Mouse (Mus musculus) forebrain, embryonic 10.5 days (tissue): Measurements from ENCODE around the gene Unc119b. TPM values are rescaled to one million over a fixed set of nuclear protein-coding genes. Genes with fewer than 3 reads are reported as not detected.
"Not testable (repeated sequence)": the region's sequence is repeated elsewhere in the genome, so short reads cannot be mapped to it uniquely, and the experiment has no call there.

Experiments
- DNase-seq: peaks from one replicate; pipeline ENCODE4 v3.0.0-alpha.2; 2017; ENCODE audit warnings: low spot score; ENCODE audit errors: extremely low spot score
- H3K27ac ChIP-seq: fragments of 300-500 bp; sonication (generic); 2 replicates; pipeline ENCODE4 v1.5.1; 2016; ENCODE audit warnings: mild to moderate bottlenecking
- H3K27me3 ChIP-seq: fragments of 300-500 bp; sonication (generic); 2 replicates; pipeline ENCODE4 v1.6.1; 2016; ENCODE audit warnings: mild to moderate bottlenecking; ENCODE audit not compliant: poor library complexity, severe bottlenecking
- H3K36me3 ChIP-seq: fragments of 300-500 bp; sonication (generic); replicated peaks from 2 replicates; pipeline ENCODE4 v1.6.1; 2016; ENCODE audit warnings: mild to moderate bottlenecking, moderate library complexity
- H3K4me1 ChIP-seq: fragments of 300-500 bp; sonication (generic); 2 replicates; pipeline ENCODE4 v1.6.1; 2016
- H3K4me3 ChIP-seq: fragments of 300-500 bp; sonication (generic); 2 replicates; pipeline ENCODE4 v1.5.1; 2016; ENCODE audit warnings: mild to moderate bottlenecking, moderate library complexity
- H3K9me3 ChIP-seq: fragments of 300-500 bp; sonication (generic); 2 replicates; pipeline ENCODE4 v1.6.1; 2016; ENCODE audit warnings: mild to moderate bottlenecking, moderate library complexity
- WGBS: fragments of 180-500 bp; shearing (Covaris S2); methylation state at CpG from one replicate; pipeline ENCODE4 v1.1.7; 2016; 5-methylcytosine and 5-hydroxymethylcytosine counted together
- polyA plus RNA-seq: library from polyadenylated mRNA; unstranded; fragments of >200 nt; fragmentation: Nextera tagmentation; extraction: Ambion mirVana; gene quantifications from 2 replicates; pipeline ENCODE4 v1.2.1, GENCODE M21; 2016

Gene Unc119b
- polyA plus RNA-seq, 1 experiment from 2014 or later: 75.4 TPM

DNA sequence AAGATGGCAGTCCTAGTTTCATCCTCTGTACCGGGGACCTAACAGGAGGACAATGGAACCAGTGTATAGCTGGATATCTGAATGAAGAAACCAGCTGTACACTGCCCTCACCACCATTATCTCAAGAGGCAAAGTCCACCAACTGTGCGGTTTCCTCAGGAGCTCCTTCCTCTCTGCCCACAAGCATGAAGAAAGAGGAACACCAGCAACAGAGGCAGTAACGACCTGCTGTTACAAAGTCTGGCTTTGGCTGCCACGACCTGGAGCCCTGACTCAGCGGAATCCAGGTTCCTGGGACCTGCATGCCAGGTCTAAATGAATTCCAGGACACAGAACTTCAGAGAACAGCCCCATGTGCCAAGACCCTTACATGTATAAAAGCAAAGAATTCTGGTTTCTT is 21.1 kb upstream of the Unc119b start:
- Histone ChIP-seq H3K4me1 (peaks cover 76% of the 10 kb centered on the region), H3K4me3 (peak overlapping the region; percentile 100), H3K36me3 (peaks cover 35% of the 10 kb centered on the region), H3K27me3 (no peaks in the 10 kb centered on the region), H3K9me3 (no peaks in the 10 kb centered on the region), H3K27ac (peak overlapping the region; percentile 98)
- 49% methylated on average over 5 of the region's 5 CpGs for WGBS
- no peak for DNase-seq

DNA sequence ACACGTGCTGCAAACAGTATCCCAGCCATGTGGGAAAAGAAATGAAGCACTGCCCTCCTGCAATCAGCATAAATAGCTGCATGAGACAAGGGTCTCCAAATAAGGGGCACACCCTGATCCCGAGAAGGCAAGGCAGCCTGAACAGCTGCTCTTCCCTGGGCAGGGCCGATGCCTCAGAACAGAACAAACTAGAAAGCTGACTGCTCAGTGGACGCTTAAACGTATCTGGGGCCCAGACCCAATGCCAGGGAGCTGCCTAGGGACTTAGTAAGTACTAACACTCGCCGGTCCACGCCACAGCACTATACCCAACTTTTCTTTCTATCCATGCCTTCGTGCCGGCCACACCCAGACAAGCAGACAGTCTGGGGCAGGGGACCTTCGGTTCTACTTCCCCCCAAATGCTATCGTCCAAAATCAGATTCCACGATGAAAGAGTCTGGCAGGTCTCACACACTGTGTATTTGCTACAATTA is 20.4 kb upstream of the Unc119b start:
- Histone ChIP-seq H3K4me1 (peaks cover 71% of the 10 kb centered on the region), H3K9me3 (no peaks in the 10 kb centered on the region), H3K4me3 (peak overlapping the region; percentile 100), H3K27me3 (no peaks in the 10 kb centered on the region), H3K36me3 (peaks cover 41% of the 10 kb centered on the region), H3K27ac (peak overlapping the region; percentile 98; the same call in 1 of the 2 replicates)
- no peak for DNase-seq
- WGBS: 85% methylated on average over 13 of the region's 13 CpGs

DNA sequence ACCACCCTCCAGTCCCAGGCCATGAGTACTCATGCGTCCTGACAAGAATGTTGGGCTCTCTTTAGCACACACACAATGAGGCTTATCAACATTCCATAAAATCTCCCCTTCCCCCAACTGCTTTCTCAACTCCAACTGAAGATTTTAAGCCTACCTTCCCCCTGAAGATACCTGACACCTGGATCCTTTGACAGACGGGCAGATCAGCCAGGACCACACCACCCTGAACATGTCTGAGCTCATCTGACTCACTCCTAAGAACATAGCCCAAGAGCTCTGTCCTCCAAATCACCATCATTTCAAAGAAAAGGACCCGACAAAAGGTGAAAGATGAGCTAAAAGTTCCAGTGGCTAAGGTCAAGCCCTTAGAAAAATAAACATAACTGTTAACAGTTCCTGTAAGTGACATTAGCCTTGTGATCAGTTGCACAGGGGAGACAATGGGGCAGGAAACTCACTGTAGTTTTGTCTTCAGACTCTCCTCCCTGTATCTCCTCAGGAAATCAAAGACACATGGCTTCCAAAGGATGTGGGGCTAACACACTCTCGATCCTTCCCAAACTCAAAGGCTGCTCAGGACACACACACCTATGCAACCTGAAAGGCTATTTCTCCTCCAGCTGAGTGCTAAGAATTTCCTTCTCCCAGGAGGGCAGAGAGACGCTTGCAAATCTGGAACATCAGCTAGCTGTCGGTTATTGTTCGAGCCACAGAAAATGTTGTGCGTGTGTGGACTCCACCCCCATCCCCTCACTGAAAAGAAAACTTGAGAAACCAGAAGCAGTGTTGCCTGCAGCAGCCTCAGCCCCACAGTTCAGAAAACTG is 17.6 kb upstream of the Unc119b start:
- H3K4me1 ChIP-seq: peaks cover 58% of the 10 kb centered on the region
- H3K9me3 ChIP-seq: peaks cover 4% of the 10 kb centered on the region; the same call in 1 of the 2 replicates
- no peak for DNase-seq
- H3K27ac ChIP-seq: peak overlapping the region; percentile 8
- H3K4me3 ChIP-seq: no peak overlapping the region
- H3K27me3 ChIP-seq: no peaks in the 10 kb centered on the region
- peaks cover 69% of the 10 kb centered on the region for H3K36me3 ChIP-seq
- 73% methylated on average over 8 of the region's 8 CpGs for WGBS

DNA sequence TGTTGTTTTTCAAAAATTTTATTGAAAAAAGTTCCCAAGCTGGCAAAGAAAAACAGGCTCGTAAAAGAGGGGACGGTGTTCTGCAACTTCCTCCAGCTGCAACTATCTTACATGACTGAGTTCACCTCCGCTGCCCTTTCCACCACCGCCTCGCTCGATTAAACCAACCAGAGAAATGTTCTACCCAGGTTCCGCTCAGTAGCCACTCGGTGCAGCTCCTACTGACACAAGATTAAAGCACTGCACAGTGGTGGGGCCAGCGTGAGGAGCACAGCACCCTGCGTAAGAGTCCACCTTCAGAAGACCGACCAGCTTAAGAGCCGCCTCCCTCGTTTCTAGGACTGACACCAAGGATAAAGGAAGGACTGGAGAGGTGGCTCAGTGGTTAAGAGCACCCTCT is 16.7 kb upstream of the Unc119b start:
- peaks cover 4% of the 10 kb centered on the region; the same call in 1 of the 2 replicates for H3K9me3 ChIP-seq
- peaks cover 49% of the 10 kb centered on the region for H3K4me1 ChIP-seq
- WGBS: 92% methylated on average over 13 of the region's 13 CpGs
- no peak overlapping the region for H3K4me3 ChIP-seq
- H3K36me3 ChIP-seq: peaks cover 78% of the 10 kb centered on the region
- no peak for DNase-seq
- H3K27me3 ChIP-seq: no peaks in the 10 kb centered on the region
- H3K27ac ChIP-seq: 0 out of 2 replicates have a peak overlapping the region, but pooled peaks have one; percentile 20

DNA sequence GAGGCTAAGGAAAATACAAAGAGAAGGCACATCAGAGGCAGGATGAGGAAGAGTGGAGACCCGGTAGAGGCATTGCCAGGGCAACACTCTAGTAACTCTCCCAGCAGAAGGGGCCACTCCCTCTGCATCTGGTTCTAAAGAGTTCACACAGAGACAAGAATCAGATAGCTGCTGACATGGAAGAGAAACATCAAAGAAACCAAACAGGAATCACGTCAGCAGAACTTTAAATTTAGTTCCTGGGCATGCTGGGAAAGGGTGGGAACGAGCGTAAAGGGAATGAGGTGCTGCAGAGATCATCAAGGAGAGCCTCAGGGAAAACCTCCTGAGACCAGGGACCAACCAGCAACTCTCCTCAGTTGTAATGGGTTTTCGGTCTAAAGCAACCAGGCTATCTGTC is 16.2 kb upstream of the Unc119b start:
- WGBS: 91% methylated on average over 5 of the region's 5 CpGs
- peaks cover 4% of the 10 kb centered on the region; the same call in 1 of the 2 replicates for H3K9me3 ChIP-seq
- H3K36me3 ChIP-seq: peaks cover 83% of the 10 kb centered on the region

DNA sequence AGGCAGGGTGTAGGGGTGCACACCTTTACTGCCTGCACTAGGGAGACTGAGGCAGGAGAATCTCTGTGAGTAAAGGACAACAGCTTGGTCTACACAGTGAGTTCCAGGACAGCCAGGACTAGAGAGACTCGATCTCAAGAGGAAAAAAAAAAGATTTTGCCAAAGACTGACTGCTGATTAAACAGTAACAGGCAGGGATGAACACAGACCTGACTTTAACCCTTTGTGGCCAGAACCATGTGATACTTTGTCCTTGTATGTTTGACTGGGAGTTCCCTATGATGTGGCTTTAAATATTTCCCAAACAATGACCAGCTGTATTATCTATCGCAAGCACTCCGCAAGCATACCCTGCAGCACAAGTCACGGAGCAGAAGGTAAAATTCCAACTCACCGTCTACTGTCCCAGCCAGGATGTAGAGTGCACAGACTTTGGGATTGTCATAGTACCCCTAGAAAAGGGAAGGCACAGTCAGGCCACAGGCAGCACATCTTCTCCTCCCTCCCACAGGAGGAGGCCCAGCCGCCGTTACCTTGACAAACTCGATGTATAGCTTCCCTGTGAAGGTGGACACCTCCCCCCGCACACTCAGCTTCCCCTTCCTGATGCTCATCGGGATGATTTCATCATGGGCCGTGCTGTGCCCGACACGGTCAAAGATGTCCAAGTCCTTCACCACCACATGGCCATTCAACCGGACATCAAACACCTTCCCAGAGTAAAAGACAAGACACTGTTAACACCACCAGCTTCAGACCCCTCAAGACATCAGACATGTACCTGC is 15.1 kb upstream of the Unc119b start:
- WGBS: 97% methylated on average over 14 of the region's 14 CpGs

More for the DNA sequence above, 16.2 kb upstream of the Unc119b start:
- Histone ChIP-seq H3K27ac (no peak overlapping the region), H3K27me3 (no peaks in the 10 kb centered on the region), H3K4me3 (no peak overlapping the region), H3K4me1 (peaks cover 44% of the 10 kb centered on the region)
- no peak for DNase-seq

DNA sequence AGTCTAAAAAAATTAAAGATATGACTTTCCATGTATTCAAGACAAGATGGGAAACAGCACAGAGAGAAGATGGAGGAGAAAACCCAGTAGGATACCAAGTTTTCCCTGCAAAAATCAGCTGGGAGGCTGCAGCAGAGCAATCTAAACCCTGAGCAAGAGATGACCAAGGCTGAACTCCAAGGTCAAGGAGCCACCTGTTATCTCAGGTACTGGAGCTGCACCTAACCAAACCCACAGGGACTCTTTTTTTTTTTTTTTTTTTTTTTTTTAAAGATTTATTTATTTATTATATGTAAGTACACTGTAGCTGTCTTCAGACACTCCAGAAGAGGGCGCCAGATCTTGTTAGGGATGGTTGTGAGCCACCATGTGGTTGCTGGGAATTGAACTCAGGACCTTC is 14.1 kb upstream of the Unc119b start:
- H3K27me3 ChIP-seq, H3K4me3 ChIP-seq, H3K27ac ChIP-seq, H3K9me3 ChIP-seq, DNase-seq: not testable (repeated sequence)
- Histone ChIP-seq H3K4me1 (peaks cover 36% of the 10 kb centered on the region), H3K36me3 (peaks cover 98% of the 10 kb centered on the region)
- WGBS: no CpG with 5 or more reads among the region's 1 CpGs

More for the DNA sequence above, 15.1 kb upstream of the Unc119b start:
- Histone ChIP-seq H3K4me1 (peaks cover 41% of the 10 kb centered on the region), H3K27me3 (no peaks in the 10 kb centered on the region), H3K36me3 (peaks cover 93% of the 10 kb centered on the region), H3K27ac (no peak overlapping the region), H3K9me3 (peaks cover 4% of the 10 kb centered on the region; the same call in 1 of the 2 replicates), H3K4me3 (no peak overlapping the region)
- DNase-seq: no peak

DNA sequence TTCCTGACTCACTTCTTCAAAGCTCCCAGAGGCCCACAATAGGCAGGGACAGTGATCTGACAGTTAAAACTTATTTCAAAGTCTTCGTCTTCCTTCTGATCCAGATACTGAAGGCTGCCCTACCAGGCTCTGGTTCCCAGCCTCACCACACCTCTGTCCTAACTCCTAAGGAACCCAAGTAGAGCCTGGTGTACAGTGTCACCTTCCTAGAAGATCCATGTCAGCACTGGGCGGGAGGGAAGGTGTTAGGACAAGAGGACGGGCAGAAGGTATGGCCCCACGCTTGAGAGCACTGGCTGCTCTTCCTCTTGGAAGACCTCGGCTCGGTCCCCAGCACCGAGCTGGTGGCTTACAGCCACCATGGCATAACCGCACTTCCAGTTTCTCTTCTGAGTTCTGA is 13.6 kb upstream of the Unc119b start:
- Histone ChIP-seq H3K27me3 (no peaks in the 10 kb centered on the region), H3K4me1 (peaks cover 36% of the 10 kb centered on the region), H3K4me3 (no peak overlapping the region), H3K9me3 (peaks cover 4% of the 10 kb centered on the region; the same call in 1 of the 2 replicates), H3K27ac (no peak overlapping the region), H3K36me3 (peaks cover 99% of the 10 kb centered on the region)
- 95% methylated on average over 8 of the region's 8 CpGs for WGBS
- no peak for DNase-seq

DNA sequence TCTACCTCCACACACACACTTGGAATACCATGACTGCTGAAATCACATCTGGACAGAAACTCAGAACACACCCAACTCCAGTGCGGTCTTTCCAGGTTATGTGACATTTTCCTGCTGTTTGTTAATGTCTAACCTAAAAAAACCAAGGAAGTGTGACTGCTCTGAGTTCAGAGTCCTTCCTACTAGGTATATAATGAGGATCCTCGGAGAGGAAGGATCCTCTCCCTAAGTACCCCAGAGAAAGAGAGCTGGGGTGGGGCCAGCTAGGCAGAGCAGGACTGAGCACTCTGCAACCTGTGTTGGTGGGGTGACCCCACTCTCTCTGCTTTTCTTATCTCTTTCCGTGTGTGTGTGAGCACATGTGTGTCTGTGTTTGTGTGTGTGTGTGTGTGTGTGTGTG is 12.6 kb upstream of the Unc119b start:
- 86% methylated on average over 3 of the region's 3 CpGs for WGBS
- Histone ChIP-seq H3K36me3 (peaks cover 99% of the 10 kb centered on the region), H3K4me1 (peaks cover 36% of the 10 kb centered on the region), H3K9me3 (peaks cover 4% of the 10 kb centered on the region; the same call in 1 of the 2 replicates), H3K27me3 (no peaks in the 10 kb centered on the region), H3K27ac (no peak overlapping the region), H3K4me3 (no peak overlapping the region)
- no peak for DNase-seq

DNA sequence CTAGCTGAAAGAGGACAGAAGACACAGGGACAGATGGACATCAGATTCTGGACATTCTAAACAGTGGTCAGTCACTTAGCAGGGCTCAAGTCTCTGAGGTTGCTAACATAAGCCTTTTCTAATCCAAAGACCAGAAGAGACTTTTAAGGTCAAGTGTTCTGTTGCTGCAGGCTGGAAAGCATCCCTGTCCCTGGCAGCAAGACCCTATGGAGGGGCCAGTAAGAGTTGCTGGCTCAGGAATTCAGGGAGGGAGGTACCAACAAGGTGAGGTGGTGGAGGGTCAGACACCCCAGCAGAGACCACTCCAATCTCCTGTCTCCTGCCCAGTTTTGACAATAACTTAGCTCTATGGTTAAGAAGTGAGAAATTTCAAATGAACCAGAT is 12.0 kb upstream of the Unc119b start:
- no peak overlapping the region for H3K4me3 ChIP-seq
- peaks cover 4% of the 10 kb centered on the region; the same call in 1 of the 2 replicates for H3K9me3 ChIP-seq
- H3K27me3 ChIP-seq: no peaks in the 10 kb centered on the region
- no peak overlapping the region for H3K27ac ChIP-seq
- H3K36me3 ChIP-seq: peaks cover 98% of the 10 kb centered on the region
- H3K4me1 ChIP-seq: peaks cover 32% of the 10 kb centered on the region
- DNase-seq: no peak

DNA sequence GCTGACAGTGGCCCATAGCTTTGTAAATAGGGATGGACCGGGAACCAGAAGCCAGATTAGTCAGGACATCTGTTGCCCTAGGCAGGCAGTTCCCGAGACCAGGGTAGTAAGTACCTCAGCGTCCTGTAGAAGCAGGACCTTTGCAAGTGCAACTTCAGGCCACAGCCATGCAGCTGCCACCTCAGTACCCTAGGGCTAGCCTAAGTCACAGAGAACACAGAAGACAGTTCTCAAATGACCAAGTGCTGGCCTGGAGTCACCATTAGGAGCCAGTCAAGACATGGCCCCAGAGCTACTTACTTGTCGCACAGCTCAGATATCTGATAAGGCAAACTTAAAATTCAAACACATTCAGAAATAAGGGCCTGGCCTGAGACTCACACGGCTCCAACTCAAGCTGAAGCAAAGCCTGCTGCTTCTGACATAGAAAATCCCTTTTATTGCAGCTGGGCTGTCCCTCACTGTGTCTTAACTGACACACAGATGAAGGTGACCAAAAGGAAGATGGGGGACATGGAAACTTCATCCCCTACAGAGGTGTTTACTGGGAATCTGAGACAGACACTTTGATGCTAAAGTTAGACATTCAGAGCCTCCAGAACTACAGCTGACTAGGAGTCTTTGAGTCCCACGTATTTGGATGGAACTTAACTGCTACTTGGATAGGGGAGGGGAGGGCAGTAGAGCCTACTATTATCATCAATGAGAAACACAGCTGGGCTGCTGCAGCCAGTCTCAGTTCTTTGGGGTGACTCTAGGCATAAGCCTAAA is 11.4 kb upstream of the Unc119b start:
- DNase-seq: no peak
- H3K9me3 ChIP-seq: peaks cover 4% of the 10 kb centered on the region; the same call in 1 of the 2 replicates
- H3K27me3 ChIP-seq: no peaks in the 10 kb centered on the region
- no peak overlapping the region for H3K4me3 ChIP-seq
- H3K4me1 ChIP-seq: peaks cover 29% of the 10 kb centered on the region
- peaks cover 92% of the 10 kb centered on the region for H3K36me3 ChIP-seq
- H3K27ac ChIP-seq: no peak overlapping the region
- 88% methylated on average over 6 of the region's 6 CpGs for WGBS

DNA sequence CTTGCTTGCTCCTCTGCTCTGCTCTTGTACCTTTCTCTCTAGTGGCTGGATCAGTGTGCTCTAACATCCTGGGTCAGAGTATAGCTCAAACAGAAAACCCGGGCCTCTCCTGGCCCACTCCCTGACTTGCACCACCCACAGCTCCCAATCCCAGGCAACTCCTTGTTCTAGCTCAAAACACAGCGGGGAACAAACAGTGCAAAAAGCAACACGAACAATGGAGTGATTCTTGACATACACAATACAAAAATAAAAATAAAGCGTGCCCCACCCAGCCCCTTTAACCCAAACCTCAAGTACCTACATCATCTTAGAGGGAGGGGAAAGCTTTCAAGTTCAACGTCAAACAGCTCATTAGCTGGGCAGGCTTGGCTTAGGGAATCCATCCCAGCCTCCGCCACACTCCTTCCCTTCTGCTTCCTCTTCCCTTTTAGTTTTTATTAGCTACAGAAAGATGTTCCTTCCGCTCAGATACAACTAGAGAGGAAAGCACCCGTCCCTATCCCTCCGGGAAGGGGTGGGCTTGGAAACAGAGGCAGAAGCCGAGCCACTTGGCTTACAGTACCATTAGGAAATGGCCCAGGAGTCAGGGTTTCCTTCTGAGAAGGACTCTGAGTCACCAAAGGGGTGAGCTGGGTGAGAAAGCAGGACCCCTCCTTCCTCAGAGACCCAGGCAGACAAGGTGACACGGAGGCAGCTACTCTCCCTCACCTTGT is 10.6 kb upstream of the Unc119b start:
- Histone ChIP-seq H3K4me3 (no peak overlapping the region), H3K27me3 (no peaks in the 10 kb centered on the region), H3K27ac (no peak overlapping the region), H3K4me1 (peaks cover 34% of the 10 kb centered on the region), H3K9me3 (peaks cover 4% of the 10 kb centered on the region; the same call in 1 of the 2 replicates), H3K36me3 (peaks cover 85% of the 10 kb centered on the region)
- DNase-seq: no peak
- WGBS: 88% methylated on average over 11 of the region's 11 CpGs
